Mouse (Mus musculus): ENCODE measurements around the gene Emcn.

The Emcn gene

GRCm38 (mm10) chr3:137415451-137416086, 74.7 kb downstream of the Emcn start:
- DNase-seq (ENCODE audit: low spot score): peak; percentile 38

GRCm38 (mm10) chr3:137418636-137419035, 77.8 kb downstream of the Emcn start:
- no peak for DNase-seq (ENCODE audit: low spot score)

DNA sequence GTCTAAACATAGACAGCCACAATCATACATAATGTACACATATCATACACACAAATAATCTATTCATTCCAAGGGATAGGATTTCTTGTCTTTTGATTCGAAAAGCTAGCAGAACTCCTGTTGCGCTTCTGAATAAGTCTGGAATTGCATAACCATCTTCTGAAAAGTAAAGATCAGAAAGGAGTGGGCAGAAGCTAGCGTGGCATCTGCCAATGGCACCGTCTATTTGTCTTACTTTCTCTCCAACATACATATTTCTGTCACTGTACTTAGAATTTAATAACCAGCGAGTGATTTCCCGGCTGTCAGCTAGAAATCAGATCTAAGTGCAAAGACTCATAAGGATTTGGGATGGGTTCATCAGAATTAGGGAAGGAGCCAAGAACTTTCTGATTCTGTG, 88.6 kb downstream of the Emcn start:
- DNase-seq (ENCODE audit: low spot score): no peak

DNA sequence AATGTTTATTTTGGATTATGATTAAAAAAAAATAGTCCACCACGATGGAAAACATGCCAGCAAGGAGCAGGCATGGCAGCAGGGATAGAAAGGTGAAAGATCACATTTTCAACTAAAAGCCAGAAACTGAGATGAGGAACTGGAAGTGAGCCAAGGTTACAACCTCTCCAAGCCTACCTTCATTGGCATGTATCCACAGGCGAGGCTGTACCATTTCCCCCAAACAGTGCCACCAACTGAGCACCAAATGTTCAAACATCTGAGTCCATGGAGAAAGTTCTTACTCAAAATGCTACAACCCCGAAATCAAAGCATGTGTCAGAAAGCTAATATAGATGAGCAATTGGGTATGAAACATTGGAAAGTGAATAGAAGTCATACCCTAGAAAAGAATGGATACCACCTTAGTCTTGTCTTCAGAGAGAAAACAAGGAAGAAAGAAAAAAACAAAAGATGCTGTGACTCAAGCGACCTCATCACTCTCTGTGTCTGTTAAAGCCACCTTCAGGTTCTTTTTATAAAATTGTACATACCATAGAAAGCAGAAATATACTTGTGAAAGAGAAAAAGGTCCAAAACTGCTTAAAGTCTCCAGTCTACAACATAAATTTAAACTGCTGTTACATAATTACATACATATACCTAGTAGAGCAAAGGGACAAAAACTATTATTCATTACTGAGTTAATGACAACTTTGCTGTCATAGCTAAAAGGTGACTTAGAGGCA, 124.2 kb downstream of the Emcn start:
- DNase-seq (ENCODE audit: low spot score): no peak

DNA sequence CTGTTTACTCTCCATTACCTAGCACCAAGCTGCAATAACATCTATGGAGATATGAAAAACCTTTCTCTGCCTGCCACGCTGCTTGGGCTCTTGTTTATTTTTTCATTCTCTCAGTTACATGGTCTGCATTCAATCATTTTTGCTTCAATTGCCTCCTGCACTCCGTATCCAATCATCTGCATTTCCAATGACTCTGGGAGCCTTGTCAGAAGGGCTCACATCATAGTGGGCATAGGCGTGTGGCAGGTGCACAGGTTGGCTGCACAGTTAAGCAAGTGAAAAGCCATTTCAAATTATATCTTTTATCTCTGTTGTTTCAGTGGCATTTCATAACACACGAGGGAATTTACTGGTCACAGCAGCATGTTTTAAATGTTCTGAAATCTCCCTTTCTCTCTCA, 125.1 kb downstream of the Emcn start:
- DNase-seq (ENCODE audit: low spot score): no peak

- DNase-seq (ENCODE audit: low spot score): no peak
These were observed 125.9 kb downstream of the Emcn start for GRCm38 (mm10) chr3:137466766-137467165.

DNA sequence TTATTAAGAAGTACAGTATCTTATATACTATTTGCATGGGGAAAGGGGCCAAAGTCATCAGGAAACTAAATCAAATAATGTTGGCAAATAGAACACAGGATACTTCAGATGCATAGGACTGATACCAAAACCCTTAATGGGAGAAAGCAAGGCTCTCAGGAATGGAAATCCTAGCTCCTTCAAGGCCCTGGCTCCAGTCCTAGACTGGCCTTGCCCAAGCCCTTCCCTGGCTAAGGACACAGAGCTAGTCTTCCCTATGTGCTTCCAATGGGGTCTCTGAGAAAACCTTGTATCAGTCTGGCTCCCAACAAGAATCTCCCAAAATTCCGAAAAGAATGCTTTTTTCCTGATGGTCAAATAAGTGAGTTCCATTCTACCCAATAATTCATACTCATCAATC, 126.5 kb downstream of the Emcn start:
- no peak for DNase-seq (ENCODE audit: low spot score)

GRCm38 (mm10) chr3:137472145-137472544, 131.3 kb downstream of the Emcn start:
- DNase-seq (ENCODE audit: low spot score): no peak

DNA sequence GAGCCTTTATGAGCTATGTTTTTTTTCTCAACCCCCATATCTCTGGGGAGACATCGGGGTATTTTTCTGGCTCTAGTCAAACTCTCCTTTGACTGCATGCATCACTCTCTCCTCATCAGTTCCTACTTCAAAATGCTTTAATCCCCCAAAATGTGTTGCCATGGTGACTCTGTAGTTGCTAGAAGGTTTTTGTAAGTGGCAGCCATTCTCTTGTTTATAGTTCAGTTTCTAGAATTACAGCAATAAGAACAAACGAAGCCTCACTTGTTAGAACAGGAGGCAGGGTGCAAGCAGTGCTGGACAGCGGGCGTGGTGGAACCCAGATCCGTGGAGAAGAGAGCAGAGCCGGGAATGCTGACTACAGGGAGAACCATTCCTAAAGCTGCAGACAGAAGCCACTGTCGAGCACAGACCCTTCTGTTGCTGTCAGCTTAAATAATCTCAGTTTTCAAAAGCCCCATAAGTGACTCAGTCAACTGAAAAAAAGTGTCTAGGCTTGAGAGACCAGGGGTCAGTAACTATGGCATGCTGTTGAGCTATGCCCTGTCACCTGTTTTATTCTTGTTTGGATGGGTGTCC, 139.0 kb downstream of the Emcn start:
- DNase-seq (ENCODE audit: low spot score): no peak

DNA sequence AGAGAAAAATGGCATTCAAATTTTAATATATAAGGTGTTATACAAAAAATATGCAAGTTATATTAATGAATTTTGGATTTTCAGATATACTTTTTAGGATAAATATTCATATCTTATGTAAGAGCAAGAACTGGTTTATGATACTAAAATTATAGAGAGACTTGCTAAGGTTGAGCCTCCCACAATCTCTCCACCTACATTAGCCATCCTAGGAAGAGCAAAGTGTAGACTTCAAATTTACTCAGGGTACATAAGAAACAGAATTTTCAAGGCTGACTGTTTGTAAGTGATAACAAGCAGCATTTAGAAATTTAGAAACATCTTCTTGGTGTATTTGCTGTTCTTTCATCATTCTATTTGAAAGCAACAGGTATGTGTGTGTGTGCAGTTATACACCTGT, 140.3 kb downstream of the Emcn start:
- no peak for DNase-seq (ENCODE audit: low spot score)

Data from testis, postnatal 14 days (tissue).